Mouse (Mus musculus) ovary, postnatal 10 days (tissue): ENCODE results near the gene Pias3.
"Not testable (repeated sequence)": the region's sequence is repeated elsewhere in the genome, so short reads cannot be mapped to it uniquely, and the experiment has no call there.

Experiments used
- DNase-seq: peaks from one replicate; pipeline ENCODE4 v3.0.0; 2022; ENCODE audit warnings: low spot score

Gene Pias3

DNA sequence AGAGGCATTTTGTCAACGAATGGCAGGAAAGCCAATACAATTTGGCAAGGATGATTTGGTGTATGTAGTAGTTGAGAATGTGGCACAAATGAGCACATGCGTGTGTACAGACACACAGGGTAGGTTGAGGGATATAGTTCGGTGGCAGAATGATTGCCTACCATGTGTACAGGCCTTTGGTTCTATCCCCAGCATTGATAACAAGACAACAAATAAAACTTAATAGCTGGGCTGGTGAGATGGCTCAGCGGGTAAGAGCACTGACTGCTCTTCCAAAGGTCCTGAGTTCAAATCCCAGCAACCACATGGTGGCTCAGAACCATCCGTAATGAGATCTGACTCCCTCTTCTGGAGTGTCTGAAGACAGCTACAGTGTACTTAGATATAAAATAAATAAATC, 10.1 kb upstream of the Pias3 start:
- not testable (repeated sequence) for DNase-seq

DNA sequence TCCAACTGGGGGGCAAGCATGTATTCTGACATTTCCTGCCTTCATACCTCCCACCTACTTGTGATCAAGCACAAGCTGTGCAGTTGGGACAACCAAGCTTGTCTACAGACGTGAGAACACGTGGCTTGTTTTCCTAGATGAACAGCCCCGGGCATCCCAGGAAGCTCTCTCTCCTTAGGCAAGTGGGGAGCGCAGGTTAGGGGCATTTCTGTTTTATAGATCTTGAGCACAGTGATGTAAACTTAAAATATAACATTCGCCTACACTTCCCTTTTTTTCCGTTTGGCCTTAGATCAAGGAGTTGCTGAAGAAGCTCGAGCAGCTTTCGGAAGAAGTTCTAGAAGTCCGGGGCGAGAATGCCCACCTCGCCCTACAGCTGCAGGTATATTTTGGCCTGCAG, 7.3 kb upstream of the Pias3 start:
- DNase-seq = no peak

DNA sequence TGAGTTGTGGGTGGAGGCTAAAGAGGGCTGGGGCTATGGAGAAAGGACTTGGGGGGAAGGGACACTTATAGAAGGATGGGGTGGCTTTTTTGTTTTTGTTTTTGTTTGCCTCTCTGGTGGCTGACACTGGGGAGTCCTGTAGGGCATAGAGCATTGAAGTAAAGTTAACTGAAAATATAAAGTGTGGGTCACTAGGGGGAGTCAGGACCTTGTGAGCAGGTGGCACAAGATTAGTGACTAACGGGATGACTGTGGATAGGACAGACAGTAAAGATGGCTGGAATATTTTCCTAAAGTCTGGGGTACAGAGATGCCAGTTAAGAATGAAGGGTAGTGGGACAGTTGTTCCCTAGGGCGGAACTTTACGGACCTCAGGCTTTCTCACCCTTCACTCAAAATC, 5.9 kb upstream of the Pias3 start:
- DNase-seq = no peak

DNA sequence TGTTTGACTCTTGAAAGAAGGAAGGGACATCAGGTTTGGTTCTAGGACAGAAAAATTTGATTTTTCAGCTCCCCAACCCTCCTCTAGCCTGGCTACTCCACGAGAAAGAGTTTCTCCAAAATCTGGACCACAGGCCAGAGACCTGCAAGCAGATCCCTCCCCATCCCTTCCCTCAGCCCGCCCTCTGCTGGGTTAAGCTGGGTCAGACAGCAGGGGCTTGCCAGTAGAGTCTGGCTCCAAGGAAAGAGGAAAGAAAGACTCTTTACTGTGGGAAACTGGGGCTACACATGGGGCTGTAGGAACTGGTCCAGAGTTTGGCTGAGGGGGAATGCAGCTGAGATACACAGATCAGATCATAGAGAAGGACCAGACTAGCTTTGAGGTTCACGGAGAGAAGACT, 3.7 kb upstream of the Pias3 start:
- no peak for DNase-seq

DNA sequence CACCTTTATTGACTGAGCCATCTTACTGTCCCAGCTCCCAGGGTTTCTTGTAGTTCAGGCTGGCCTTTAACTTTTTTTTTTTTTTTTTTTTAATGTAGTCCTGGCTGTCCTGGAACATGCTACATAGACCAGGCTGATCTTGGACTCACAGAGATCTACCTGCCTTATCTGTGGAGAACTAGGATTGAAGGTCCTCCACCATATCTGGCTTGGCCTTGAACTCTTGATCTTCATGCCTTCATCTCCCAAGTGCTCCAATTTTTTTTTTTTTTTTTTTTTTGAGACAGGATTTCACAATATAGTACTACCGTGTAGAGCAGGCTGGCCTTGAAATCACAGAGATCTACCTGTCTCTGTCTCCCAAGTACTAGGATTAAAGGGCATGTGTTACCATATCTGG, 2.6 kb upstream of the Pias3 start:
- no peak for DNase-seq

DNA sequence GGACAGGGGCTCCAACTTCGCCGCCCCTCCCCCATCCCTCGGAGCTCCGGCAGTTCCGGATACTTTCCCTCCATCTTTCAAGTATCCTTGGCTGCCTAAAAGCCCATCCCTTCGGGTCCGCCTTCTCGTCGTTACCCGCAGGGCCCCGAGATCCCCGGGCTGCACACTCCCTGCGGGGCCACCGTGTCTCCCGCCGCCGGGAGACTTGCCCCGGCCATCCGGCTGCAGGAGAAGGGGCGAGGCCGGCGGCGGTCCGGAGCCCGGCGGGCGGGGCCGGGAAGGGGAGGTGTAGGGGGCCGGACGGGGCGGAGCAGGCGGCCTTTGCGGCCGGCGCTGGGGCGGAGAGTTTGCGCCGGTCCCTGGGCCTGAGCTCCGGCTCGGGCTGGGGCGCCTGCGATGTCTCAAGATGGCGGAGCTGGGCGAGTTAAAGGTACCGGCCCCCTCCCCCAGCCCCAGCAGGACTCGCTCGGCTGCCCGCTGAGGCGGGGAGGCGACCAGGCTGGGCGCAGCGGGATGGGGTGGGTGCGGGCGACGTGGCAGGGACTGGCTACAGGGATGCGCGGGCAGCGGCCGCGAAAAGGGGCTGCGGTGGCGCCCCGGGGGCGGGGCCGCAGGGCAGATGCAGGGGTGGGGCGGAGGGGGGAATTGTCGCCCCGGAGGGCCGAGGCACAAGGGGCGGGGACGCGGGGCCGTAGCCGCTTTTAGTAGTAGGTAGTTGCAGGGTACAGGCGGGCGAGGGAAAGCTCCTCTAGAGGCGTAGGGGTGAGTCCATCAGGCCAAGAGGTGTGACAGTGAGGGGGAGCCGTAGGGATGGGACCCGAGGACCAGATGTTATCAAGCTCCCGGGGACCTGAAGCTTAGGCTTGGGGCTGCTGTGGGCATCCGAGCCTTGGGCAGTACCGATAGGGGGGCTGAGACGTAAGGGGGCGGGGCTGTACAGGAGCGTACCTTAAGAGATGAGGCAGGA, 865 bp downstream of the Pias3 start:
- DNase-seq = peak; percentile 88

DNA sequence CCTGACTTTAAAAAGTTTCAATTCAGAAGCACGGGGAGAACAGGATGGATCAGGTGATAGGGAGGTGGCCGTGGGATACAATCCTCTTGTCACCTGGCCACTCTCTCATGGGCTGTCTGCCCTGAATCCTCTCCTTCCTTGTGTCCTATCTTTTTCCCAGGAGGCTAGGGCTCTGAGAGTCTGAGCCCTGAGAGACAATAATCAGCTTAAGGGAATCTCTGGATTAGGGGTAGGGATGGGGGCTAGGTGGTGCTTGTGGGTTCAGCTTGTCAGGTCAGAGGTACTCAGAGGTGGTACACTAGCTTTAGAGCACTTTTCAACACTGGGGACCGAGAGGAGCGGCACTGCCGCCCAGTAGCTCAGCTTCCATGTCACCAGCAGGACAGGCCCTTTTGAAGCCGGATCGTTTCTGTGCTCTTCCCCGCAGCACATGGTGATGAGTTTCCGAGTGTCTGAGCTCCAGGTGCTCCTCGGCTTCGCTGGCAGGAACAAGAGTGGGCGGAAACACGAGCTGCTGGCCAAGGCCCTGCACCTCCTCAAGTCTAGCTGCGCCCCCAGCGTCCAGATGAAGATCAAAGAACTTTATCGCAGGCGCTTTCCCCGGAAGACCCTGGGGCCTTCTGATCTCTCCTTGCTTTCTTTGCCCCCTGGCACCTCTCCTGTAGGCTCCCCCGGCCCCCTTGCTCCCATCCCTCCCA, 3.0 kb downstream of the Pias3 start:
- no peak for DNase-seq

DNA sequence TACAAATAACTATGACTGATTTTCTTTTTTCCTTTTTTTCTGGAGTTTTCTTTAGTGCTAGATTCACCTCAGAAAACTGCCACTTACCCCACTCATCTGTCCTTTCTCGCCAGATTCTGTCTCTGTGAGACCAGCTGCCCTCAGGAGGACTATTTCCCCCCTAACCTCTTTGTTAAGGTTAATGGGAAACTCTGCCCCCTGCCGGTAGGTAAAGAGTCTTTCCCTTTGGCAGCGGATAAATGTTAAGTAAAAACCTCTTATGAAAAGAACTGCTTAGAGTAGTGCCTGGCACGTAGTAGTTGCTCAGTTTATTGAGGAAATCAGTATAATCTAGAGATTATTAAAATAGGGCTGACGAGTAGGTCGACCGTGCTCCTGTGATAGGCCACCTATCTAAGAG, 4.2 kb downstream of the Pias3 start:
- no peak for DNase-seq

DNA sequence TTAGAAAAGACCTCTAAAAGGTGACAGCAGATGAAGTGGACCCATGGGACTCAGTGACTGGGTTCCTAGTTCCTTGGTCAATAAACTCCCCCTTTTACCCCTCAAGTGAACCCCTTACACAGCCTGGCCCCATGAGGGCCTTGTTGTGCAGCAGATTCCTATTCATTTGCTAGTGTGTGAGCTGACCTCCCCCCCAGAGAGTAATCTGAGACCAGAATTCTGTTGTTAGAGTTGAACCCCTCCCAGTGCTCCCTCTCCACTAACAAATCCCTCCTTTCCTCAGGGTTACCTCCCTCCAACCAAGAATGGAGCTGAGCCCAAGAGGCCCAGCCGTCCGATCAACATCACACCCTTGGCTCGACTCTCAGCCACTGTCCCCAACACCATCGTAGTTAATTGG, 4.8 kb downstream of the Pias3 start:
- DNase-seq = no peak

DNA sequence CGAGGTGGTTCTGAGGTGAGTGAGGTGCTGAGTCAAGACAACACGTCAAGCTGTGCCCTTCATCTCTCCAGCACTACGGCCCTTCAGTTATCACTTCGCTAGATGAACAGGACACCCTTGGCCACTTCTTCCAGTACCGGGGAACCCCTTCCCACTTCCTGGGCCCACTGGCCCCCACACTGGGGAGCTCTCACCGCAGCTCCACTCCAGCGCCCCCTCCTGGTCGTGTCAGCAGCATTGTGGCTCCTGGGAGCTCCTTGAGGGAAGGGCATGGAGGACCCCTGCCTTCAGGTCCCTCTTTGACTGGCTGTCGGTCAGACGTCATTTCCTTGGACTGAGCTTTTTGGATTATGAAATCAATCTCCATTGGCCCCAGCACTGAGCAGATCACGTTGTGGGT, 8.6 kb downstream of the Pias3 start:
- no peak for DNase-seq

DNA sequence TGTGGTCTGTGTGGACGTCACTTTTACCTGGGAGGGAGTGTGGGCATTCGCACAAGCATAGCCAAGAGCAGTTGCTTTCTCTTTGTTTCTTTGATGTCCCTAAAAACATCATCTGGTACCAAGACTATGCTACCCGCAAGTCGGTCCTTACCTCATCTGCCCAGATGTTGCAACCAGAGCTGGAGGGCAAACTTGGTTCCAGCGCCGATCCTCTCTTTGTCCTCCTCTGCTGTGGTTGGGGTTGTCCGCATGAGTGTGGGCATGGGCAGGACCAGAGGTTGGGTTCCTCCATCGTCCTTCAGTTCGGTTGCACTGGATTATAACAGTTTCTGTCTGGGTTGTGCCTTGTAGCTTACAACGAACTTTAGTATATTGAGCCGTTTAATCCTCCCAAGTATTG, 10.0 kb downstream of the Pias3 start:
- no peak for DNase-seq

DNA sequence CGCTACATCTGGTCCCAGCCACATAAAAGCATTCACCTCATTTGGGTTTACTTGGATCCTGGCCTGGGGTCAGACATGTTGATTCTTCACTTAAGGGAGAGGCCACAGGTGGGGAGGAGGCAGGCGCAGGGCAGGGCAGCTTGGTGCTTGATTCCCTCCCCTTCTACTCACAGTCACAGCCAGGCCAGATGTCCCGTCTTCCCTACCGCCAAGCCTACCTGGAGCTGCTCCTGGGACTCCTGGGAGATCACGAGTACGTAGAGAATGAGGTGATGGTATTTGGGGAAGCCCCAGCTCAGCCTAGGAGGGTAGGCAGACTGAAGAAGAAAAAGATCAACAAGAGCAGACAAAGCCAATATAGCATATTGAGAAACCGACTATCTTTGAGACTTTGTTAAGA, 10.8 kb downstream of the Pias3 start:
- DNase-seq = no peak

DNA sequence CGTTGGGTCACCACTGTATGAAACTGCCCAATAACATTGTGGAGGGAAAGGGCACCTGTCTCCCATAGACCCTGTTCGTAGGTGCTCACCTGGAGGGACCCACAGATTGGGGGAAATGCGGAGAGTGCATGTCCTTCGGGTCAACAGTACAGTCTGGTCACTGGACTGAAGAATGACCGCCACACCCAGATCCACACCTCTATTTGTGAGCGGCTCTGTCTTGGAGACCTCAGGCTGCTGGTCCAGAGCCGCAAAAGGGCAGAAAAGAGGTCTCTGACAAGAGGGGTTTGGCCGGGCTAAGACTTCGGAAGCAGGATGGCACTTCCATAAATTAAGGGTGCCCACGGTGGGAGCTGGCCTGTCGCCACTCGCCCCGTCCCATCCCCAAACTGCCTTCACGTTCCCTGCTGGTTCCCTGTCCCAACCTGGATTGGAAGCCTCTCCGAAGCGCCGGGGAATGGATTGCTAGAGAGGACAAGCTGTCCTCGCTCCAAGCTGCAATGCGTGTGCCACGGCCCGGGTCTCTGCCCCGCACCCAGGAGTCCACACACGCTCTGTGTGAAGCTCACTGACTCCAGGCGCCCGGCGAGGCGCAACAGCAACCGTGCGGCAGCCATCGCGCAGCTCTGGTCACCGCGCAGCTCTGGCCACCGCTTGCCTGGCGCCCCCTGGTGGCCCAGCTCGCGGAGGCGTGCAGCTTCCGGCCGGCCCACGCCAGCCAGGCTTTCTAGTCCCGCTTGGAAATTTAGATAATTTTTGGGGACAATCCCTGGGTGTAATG, 11.9 kb downstream of the Pias3 start, which contains the start of gene Nudt17:
Gene Nudt17 (minus strand): TSS at position 660 of the 781 bp plus-strand sequence.
- peak; percentile 62 for DNase-seq

DNA sequence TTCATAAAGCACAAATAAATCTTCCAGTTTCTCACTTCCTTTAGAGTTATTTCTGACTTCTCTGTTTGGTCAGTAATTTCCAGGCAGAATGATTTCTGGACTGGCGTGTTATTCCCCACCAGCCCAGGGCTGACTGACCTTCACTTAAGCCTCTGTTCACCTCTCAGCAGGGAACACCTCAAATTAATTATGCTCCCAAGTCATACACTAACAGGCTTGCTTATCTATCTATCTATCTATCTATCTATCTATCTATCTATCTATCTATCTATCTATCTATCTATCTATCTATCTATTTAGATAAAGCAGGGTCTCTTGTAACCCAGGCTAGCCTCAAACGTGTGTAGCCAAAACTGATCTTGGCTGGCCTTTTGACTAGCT, 12.5 kb downstream of the Pias3 start:
- DNase-seq = no peak

DNA sequence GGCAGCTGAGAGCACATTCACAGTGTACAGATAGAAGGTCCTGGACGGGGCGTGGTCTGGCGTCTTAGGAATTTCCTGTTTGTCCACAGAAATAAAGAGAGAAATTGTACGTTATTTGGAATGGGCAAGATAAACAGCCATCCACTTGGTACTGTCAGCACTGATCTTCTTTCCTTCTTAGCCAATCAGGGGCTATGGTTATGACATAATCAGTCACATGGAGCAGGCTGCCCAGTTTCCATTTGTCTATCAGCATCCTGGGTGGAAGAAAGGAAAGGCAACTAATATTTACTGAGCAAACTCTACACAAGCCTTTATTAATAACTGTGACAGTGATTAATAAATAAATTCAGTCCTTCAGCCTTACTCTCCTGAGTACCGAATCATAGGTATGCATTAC, 18.1 kb downstream of the Pias3 start:
- DNase-seq = no peak

DNA sequence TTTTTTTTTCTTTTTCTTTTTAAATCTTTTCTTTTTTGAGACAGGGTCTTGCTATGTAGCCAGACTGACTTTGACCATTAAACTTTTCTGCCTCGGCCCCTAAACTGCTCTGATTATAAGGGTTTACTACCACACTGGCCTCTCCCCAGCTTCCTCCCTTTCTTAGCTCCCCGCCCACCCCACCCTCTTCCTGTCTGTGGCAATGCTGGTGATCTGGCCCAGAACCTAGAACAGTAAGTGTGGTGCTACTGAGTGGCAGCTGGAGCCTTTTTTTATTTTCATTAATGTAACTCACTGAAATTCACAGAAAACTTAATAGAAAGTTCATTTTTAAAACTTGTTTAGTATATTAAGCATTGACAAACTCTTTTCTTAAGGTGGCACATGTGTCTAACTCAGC, 19.7 kb downstream of the Pias3 start:
- DNase-seq = no peak

DNA sequence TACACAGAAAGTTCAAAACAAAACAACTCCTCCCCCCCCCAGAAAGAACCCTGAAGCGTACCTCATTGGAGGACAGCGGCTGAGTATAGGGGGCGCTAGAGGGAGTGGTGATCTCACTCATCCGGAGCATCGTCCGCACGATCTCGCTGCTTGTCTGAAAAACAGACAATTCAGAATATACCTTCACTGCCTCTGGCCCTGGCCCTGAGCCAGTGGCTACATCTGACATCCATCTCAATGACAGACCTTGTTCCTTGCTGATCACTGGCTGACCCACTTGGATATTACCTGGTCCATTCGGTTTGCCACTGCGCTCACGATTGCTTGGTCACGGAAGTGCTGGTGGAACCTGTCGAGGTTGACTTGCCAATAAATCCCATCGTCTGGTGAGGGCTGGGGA, 23.0 kb downstream of the Pias3 start:
- DNase-seq = no peak

DNA sequence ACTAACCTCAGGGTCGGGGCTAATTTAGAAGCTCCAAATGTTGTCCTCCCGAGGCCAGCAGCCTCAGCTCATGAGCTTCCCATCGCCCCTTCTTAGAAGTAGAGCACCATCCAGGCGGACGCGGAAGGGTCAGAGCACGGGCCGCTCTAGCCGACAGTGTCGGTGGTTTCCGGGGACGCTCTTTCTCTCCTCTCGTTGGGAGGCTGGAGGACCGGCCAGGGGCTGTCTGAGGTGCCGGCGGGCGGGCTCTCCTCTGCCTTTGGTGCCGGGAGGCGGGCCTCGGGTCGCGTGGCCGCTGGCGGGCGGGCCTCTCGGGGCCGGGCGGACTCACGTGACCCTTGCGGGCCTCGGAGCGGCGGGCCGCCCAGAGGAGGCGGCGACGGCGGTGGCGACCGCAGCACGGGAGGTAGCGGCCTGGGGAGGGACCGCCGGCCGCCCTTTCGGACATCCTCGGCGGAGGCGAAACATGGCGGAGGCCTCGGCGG, 31.2 kb downstream of the Pias3 start, which contains the start of the genes Polr3c and Rnf115:
Gene Polr3c (minus strand): TSS at position 286 of the 485 bp plus-strand sequence.
Gene Rnf115 (plus strand): TSS at position 322 of the 485 bp plus-strand sequence.
- peak; percentile 89 for DNase-seq

DNA sequence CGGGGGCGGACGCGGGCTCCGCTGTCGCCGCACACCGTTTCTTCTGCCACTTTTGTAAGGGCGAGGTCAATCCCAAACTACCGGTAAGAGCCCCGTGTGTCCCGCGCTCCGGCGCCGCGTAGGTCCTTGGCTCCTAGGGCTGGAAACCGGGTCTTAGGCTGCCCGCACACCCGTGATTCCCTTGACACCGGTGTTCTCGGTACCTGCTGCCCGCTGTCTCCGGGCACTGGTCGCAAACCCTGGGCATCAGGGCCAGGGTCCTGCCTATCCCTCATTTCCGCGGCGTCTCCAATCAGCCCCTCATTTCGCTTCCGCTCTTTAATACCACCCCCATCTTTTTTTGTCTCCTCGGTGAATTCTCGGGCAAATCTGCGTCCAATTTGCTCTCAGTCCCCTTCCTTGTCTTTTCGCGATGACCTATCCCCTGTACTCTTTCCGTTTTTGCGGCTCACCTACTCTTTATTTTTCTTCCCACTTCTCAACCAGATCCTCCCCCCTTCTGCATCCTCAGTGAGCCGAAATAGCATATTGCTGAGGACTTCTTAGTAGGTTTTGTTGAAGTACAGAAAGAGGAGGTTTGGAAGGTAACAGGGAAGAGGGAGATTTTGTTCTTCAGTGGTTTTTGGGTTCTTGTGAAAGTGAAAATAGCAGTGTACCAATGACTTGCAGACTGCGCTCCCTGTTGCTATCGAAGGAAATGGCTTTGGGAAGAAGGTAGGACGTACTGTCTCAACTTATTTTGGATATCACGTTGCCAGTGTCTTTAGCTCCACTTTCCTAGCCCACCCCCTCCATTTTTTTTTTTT, 31.8 kb downstream of the Pias3 start:
- no peak for DNase-seq

DNA sequence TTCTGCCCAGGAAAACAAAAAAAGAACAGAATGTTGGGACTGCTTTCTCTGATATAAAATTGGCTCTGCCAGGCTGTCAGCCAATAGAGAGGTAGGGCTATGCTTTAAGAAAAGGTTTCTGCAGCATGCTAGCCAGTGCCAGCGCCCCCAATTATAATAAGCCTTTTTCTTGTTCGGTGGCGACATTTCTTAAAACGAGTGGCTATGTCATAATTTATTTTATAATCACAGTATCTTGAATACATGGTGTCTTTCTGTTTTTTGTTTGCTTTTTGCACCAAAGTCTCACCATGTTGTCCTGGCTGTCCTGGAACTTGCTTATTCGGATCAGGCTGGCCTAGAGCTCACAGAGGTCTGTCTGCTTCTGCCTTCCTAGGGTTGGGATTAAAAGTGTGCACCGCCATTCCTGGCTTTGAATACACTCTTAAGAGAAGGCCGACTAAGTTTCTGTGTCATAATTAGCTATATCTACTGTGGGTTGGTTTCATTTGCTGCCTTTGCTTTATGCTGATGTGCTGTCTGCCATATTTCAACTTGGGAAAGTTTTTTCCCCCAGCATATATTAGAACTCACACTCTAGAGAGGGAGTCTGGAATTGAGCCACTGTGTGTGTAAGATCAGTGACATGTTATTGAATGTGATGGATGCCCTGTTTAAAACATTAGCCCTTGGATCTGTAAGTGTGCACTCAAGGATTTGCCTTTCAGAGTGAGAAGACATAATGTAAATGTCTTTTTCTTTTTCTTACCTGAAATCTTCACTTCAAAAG, 32.6 kb downstream of the Pias3 start:
- no peak for DNase-seq

DNA sequence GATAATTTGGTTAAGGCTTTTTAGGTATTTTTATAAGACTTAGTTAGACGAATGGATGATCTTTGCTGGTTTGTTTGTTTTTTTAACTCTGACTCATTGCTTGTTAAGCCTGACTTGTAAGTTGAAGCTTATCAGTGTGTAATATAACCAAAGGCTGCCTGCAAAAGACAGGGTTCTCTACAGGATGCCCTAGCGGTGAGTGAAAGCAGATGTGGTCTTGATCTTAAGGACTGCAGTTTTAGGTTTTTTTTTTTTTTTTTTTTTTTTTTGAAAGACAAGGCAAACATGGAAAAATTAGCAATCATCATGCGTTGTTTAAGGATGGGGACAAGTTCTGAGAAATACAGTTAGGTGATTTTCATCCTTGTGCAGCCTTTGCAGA, 33.2 kb downstream of the Pias3 start:
- DNase-seq = no peak
